Mouse (Mus musculus) heart, postnatal 14 days (tissue): ENCODE data around the gene 1700028P14Rik. TPM values are rescaled to one million over a fixed set of nuclear protein-coding genes. Genes with fewer than 3 reads are reported as not detected.

Experiments
- total RNA-seq, 2 experiments: library from RNA; stranded (reverse); gene quantifications; 2 replicates each; pipeline ENCODE4 v1.2.3; 2021

The 1700028P14Rik gene
- total RNA-seq, 2 experiments from 2014 or later = not detected

Other genes starting within 250 kb of the 1700028P14Rik start
- gene Mamdc2, start 204.4 kb downstream of the 1700028P14Rik start, total RNA-seq = 1 to 10 TPM; 3.3 to 3.9 TPM
- gene Ptar1, start 34.6 kb upstream of the 1700028P14Rik start, total RNA-seq = 10 to 100 TPM; 20.7 to 23.0 TPM
- gene Apba1, start 106.1 kb upstream of the 1700028P14Rik start, total RNA-seq = 1 to 10 TPM; 4.2 to 4.4 TPM